Mouse (Mus musculus) spleen, adult 12 weeks (tissue): Measurements from ENCODE around the gene Npnt.

ENCODE experiments used
- DNase-seq: peaks from one replicate; pipeline ENCODE4 v3.0.0; 2022; ENCODE audit warnings: low spot score

Npnt gene

DNA sequence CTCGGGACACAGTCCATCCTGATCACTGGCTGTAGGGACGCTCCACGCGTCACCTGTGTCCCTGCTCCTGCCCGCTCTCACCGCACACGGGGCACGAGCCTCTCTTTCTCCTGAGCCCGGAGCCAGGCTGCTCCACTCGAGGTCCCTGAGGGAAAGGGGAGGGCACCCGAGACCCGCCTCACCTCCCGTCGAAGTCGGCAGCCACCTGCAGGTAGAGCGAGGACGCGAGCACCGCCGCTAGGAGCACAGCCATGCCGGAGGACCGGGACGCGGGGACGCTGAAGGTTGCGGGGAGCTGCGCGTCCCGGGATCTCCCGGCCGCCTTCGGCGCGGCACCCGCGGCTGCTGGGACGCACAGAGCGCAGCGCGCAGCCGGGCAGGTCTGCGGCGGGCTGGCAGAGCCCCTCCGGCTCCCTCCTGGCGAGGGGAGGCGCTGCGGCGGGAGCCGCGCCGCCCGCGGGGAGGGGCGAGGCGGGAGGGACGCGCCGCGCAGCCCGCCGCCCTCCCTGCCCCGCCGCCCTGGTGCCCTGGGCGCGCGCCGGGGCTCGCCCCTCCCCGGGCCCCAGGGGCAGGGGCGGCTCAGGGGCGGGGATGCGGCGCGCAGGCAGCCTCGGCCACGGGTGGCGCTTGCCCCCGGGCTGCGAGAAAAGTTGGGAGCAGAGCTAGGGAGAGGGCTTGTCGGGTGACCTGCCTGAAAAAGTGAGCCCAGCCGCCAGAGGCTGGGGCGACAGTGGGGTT, at the start of gene Npnt:
TSS of gene Npnt (minus strand) at position 501 of the 738 bp plus-strand sequence.
- no peak for DNase-seq

DNA sequence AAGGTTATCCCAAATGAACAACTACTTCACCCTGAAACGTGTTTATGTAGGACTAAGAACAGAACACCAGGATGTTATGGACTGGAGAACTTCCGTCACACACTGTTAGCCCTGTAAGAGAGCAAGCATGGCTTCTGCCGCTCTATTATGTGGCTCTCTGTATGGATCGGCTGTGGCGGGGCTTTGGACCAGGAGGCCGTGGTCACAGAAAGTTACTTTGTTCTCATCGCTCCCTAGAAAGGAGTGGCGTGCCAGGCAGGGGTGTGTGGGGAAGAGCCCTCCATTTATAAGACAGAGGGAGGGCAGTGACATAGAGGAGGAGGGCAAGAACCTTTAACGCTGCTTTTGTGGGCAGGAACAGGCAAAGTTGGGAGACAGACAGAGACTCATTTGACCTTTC, 46.2 kb upstream of the Npnt start:
- DNase-seq, result no peak

DNA sequence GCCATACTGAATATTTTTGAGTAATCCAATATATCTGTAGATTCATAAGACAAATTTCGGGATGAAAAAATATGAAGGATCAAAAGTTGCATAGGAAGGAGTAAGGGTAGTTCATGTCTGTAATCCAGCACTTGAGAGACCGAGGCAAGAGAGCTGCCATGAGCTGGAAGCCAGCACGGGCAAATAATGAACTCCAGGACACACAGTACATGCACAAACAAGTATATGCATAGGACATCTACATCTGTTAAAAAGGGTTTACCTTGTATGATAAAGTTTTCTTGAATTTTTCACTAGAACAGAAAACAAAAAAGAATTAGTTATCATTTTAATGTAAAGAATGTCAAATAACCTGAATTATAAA, 45.8 kb upstream of the Npnt start:
- DNase-seq, result no peak

DNA sequence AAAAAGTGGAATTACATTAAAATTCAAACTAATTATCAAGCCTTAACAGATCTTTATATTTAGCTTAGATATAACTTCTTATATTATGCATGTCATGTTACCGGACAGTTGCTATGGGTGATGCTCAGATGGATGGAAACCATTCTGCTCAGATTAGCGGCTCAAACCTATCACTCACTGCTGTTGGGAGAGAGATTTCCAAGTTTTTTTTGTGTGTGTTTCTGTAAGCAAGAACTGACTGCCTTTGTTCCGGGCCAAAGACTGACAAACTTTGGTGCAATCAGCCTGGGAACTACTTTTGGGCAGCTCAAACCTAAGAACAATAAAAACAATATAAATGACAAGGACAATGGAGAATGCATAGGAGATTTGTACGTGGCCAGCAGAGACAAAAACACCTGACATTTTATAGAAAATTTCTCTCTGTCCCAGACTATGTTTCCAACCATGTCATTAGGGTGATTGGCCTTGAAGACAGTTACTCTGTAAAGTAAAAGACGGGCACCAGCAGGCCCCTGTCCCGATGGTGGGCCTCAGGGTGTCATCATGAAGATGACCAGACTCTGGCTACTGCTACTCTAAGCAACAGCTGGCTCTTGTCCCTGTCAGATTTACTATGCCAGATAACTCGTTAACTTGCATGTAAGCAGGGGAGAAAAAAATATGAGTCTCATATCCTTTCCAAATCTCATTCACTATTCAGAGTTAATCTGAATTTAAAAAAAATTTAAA, 45.2 kb upstream of the Npnt start:
- DNase-seq, result no peak

DNA sequence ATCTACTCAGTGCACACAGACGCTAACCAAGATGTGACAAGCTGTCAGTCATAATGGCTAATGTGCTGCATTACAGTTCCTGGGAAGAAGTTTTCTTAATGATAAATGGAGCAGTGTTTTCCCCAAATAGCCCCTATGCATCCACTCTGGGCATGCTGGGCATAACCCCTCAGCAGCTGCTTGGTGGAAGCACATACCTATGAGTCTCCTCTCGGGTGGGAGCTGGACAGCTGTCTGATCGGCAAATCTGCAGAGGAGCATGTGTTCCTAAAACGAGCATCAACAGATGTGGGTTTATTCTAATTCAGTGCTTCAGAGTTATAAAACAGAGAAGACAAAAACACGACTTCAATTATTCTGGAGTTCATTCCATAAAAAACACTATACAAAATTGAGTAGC, 36.1 kb upstream of the Npnt start:
- DNase-seq, result no peak

DNA sequence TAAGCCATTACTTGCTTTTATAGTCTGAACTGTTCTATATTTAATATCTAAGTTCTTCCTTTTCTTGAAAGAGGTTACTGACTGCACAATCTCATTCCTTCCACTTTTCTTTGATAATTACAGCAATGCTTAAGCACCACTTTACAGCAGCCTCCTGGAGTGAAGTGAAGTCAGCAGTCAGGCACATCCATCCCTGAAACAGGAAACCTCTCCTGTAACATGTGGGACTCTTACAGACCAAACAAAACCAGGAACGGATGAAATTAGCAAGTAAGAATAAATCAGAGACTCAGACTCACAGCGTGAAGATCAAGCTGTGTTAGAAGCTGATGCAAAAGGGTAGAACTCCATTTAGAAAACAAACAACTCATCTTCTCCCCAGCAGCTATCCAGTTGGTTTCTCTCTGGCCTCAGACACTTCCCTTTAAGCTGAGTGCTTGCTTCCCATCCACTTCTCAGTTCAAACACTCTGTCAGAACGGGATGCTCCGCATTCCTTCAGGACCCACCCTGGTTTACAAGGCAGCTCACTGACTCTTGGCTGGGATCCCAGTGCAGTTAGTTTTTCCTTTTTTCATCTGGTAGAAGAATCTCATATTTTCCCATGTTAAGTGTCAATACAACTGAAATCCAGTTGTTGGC, 33.9 kb upstream of the Npnt start:
- no peak for DNase-seq

DNA sequence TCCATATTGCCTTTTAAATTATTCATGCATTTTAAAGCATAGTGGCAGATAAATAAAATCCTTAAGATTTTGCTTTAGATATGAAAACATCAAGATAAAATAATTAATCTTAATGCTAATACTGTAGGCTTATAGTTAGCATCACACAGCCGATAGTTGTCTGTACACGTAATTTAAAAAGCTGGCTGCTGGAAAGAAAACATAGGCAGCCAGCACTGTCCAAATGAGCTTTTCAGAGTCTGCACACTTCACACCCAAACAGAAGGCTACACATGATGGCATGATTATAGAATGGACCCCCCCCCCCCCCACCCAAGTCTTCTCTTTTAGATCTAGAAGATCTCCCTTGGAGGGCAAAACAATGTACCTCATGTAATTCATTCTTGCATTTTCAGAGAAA, 31.9 kb upstream of the Npnt start:
- DNase-seq, result no peak

DNA sequence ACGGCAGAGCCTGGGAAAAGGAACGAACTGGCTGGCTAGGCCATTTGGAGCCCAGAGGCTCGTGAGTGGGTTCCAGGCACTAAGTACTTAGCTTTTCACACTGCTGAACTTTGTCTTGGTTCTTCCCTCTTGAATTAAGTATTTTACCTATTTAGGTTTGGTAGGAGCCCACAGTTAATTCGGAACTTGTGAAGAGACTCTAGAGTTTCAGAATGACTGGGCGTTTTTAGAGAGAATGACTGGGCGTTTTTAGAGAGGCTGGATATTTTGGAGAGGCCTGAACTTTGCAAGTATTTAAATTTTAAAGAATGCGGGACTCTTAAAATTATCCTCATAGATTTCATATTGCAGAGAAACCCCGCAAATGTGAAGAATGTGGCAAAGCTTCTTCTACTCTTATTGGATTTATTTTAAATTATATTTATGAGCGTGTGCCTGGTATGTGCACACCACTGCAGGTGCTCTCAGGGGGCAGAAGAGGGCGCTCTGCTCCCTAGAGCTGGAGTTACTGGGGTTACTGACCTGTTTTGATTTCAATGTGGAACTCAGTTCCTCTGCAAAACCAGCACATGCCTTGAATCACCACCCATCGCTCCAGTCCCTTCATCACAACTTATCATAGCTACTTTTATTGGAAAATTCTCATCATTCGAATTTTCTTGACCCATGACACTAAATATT, 29.8 kb upstream of the Npnt start:
- DNase-seq, result no peak

DNA sequence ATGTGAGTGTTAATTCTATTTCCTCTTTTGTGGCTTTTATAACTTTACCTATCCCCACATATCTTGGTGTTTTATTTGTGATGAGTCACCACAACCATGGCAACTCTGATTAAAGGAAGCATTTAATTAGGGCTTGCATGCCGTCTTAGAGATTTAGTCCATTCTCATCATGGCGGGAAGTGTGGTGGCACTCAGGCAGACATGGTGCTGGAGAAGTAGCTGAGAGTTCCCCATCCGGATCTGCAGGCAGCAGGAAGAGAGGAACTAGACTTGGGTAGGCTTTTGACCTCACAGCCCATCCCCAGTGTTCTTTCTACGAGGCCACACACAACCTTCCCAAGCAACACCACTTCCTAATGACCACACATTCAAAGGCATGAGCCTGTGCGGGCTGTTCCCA, 16.2 kb upstream of the Npnt start:
- no peak for DNase-seq

DNA sequence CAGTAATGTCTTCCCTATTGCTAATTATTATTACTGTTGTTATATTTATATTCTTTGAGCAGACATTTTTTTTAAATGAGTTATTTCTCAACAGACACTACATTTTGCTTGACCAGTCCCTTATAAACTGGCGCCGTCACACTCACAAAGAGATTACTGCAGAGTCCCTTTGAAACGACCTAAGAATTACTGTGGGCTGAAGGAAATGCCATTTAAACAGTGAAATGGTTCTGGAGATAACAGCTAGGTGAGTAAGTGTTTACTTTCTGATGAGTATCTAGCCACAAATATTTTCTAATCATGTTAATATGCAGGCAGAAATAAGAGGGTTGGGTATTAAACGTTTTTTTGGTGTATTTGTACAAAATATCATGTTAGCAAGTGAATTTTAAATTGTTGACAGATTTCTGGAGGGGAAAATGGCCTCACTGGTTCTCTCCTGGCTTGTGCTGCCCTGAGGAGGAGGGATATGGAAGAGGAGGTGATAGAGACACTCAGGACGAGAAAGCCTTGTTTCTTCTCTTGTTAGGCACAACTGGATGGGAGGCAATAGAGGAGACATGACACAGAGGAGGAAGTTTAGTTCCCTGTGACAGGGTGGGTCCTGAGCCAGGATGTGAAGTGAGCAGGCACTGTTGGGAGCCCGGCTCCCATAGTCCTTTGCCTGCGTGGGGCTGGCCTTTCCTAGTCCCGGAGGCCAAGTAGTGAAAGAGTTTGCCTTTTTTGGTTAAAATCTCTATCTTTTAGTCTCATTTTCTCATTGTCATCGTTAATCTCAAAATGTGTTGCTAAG, 14.8 kb upstream of the Npnt start:
- DNase-seq, result no peak

DNA sequence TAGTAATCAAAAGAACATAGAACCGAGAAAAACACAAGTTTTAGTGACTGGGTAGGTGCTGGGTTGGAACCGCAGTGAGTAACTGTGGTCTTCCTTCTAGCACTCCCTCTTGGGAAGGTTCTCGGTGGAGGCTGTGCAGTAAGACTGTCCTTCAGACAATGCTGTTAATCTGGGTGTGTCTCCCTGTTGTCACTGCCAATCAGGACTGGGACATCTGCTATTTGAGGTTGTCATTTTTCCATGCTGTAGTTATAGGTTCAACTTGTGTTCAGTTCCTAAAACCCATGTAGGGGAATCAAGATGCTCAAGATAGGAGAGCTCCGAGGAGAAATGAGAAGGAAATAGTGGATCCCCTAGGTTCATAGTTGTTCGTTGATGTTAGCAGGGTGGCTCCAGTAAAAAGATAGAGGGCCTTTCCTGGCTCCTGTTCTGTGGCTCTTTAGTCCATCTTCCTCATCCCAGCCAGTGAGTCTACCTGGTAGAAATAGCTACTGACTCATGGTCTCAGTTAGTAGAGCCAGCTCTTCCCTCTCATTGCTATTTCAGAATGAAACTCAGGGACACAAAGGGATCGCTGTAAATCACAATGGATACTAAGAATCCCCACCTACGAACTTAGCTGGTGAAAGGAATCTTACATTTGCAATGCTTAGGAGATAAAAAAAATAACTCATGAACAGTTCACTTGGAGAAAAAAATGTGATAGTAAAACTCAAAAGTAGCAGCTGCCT, 12.7 kb upstream of the Npnt start:
- no peak for DNase-seq

DNA sequence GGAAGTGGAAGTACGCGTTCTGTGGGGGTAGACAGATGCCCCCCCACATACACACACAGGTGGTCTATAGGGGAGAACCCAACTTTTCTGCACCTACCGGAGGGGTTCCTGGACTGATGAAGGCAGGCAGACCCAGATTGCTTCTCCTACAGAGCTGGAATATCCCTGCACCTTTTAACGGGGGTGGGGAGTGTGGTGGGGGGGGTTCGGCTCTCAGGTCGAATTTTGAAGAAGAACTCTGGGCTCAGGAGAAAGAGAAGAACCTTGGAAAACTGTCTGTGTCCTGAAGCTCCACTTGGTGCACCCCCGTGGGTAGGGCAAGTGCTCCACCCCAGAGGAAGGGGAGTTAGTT, 414 bp upstream of the Npnt start:
- DNase-seq, result no peak

DNA sequence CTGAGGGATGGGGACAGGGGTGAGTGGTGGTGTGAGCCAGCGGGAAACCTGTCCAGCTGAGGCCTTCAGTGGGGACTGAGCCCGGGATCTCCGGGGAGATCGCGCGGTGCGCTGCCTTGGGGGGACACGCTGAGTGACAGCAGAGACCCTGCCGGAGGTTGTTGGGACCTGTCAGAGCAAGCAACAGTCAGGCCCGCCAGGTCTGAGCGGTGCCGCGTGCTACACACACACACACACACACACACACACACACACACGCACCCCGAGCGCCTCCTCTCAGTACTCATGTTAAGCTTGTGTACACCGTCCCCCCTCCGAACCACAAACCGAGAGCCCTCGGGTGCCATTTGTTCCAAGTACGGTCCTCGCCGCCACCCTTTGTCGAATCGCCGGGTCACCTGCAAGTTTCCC, 706 bp downstream of the Npnt start:
- DNase-seq, result no peak

DNA sequence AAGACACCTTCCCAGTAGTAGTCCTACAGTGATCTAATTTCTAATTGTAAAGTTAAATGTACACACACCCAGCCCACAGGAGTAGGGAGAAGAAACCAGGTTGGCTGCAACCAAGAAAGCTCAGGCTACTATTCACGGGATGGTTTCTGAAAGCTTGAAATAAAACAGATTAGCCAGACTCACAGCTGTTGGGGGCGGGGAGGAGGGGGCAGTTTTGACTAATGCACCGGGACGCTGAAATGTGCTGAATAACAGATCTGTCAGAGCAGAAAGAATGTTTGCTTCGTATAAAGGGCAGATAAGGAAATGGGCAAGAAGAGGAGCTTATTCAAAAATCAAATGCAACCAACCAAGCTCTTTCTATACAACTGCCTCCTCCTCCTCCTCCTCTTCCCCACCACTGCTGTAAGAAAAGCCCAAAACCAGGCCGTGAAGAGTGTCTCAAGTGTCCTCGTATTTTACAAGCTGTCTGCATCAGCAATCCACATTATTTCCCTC, 1.7 kb downstream of the Npnt start:
- no peak for DNase-seq

DNA sequence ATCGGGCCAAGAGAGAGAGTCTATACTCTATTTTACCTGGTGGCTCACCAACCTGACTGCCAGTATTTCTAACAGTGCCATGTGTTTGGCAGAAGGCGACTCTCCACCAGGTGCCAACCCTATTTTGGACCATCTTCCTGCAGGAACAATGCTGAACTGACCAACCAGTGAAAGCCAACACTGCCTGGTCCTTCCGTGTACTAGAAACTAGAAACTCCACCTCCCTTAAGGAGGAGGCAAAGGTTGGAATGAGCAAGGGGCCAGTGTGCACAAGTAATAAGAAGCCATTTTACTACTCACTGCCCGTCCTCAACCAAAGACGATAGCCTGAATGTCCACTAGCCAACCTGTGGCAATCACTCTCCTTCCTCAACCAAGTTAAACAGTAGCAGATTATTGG, 4.0 kb downstream of the Npnt start:
- DNase-seq, result no peak

DNA sequence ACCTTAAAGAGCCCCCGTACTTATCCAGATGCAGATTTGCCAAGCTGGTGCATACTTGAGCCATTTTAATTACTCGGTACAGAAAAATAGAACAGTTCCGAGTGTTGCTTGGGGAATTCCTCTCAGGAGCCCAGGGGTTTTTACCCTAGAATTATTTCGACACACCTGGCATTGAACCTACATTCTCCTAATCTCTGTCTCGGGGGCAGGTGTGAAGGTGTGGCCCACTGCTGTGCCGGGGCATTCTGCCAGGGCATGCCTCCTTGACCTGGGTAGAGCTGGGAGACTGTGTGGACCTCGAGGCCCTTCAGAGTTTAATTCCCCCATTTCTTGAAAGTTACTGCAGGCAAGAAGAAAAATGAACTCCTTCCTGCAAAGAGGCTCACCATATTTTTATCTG, 4.4 kb downstream of the Npnt start:
- DNase-seq, result no peak

DNA sequence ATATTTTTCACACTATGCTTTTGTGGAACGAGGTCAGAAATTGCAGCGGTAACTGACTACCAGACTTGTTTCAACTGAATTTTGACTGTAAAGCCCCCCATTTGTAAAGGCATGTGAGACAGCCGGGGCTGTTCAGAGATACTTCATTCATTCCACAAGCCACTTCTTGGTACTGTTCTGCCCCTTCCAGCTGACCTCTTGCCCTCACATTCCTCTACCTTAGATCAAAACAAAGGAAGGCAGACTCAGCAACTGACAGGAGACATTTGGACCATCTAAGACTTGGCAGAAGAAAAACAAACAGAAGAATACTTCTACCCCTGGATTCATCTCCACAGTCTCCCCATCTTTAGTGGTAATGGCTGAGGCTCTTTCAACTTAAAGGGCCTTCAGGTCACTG, 5.5 kb downstream of the Npnt start:
- DNase-seq, result no peak

DNA sequence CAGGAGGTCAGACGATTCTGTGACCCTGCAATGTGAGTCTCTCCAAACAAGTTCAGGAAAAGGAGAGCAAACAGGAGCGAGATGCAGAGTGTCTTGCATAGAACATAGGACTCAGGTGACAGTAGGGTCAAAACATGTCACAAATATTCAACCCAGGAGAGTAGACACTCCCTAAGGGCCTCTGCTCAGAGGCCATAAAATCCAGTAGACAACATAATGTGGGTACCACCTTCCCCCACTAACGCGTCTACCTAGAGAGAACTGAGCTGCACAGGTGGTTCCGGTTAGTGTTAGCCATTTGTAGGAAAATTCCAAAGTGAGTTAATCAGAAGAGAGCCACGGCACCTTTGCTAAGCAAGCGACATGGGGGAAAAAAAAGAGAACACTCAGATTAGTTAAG, 5.9 kb downstream of the Npnt start:
- no peak for DNase-seq

DNA sequence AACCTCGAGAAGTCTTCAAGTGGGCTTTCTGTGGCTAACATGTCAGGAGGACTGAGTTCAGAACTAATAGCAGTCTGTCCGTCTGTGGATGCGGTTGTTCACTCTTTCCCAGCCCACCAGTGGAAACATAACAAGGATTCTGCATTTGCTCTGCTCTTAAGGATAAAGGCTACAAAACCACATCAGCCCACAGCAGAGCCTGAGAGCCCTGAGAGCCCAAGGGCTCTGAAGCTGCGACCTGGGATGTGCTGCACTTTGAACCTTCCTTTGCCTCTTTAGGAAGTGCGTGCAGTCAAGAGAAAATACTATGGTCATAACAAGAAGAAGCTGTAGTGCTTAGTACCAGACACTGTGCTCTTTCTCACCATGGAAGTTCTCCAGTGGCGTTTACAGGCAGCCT, 7.3 kb downstream of the Npnt start:
- DNase-seq, result no peak

DNA sequence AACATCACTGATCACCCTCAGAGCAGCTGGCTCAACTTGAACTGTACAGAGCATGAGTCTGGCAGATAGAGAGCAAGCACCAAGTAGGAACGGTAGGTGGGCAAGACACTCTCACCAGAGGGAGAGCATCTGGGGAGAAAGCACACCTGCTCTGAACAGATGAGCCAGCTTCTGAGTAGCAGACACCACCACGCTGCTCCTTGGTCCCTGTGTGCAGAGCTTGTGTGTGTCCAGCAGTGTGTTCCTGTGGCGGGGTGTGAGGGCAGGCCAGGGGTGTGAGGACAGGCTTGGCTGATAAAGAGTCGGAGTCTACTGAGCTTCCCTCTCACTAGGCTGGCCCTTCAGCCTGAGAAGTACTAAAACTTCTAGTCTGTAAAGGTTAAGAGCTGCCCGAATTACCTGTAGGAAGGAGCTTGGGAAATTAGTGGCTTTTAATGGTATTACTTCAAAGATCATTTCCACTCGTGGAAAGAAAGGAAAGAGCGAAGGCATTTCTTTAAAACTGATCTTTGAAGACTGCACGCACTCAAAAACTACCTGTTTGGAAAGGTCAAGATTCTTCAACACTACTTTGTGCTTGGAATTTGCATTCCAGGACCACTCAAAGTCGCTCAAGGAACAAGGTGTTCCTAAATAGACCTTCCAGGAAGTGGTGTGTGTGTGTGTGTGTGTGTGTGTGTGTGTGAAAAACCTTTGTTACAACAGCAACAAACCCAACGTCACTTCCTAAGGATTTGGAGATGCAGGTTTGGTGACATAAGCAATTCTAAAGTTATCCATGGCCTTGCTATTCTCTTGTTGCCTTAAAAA, 9.7 kb downstream of the Npnt start:
- DNase-seq, result no peak
